Mouse (Mus musculus) testis, adult 2 months (tissue): Measurements from ENCODE around the gene Nup153.

Experiments used
- CTCF ChIP-seq: fragments of 200-500 bp; IDR thresholded peaks from 2 replicates; pipeline ENCODE4 v1.5.1; 2012; ENCODE audit warnings: low read depth, mild to moderate bottlenecking, inconsistent platforms, low read length, moderate library complexity; ENCODE audit not compliant: control insufficient read depth, insufficient read depth, insufficient replicate concordance
- POLR2A ChIP-seq: fragments of 200-500 bp; IDR thresholded peaks from 2 replicates; pipeline ENCODE4 v1.6.1; 2012; ENCODE audit warnings: low read depth, mild to moderate bottlenecking, inconsistent platforms, low read length, moderate library complexity; ENCODE audit not compliant: control insufficient read depth

GRCm38 (mm10) chr13:46644175-46644574, 83.6 kb downstream of the Nup153 start:
- TF ChIP-seq CTCF, result no peak
- no peak for TF ChIP-seq POLR2A
